Mouse (Mus musculus): Measurements from ENCODE around the gene Mrpl4. TPM values are rescaled to one million over a fixed set of nuclear protein-coding genes. Genes with fewer than 3 reads are reported as not detected.

Gene Mrpl4
- polyA plus RNA-seq, 1 experiment from 2014 or later = 155 TPM

GRCm38 (mm10) chr9:21017177-21017575, 14.6 kb downstream of the Mrpl4 start:
- no peak overlapping the region; the same call in 1 of the 2 replicates for H3K4me3 ChIP-seq (replicated peaks; ENCODE audit: low read depth, low read length)
- H3K27ac ChIP-seq = no peak overlapping the region
- WGBS = 30% methylated on average over 4 of the region's 4 CpGs
- peaks cover 12% of the 10 kb centered on the region for H3K27me3 ChIP-seq (ENCODE audit: insufficient read depth, low read length)
- no peaks in the 10 kb centered on the region for H3K36me3 ChIP-seq (ENCODE audit: insufficient read depth, low read length)
- H3K4me1 ChIP-seq (replicated peaks; ENCODE audit: insufficient read depth, low read length) = peaks cover 13% of the 10 kb centered on the region; the same call in 1 of the 2 replicates
- H3K9ac ChIP-seq (ENCODE audit: low read depth, low read length) = no peak overlapping the region
- peak overlapping the region; percentile 61 for H3K4me2 ChIP-seq (ENCODE audit: low read length)
- TF ChIP-seq CTCF (IDR thresholded peaks at IDR 0.05; ENCODE audit: low read depth) = no peak
- no peak for ATAC-seq (replicated peaks; ENCODE audit: low FRiP score, low read depth)
- H3K9me3 ChIP-seq (replicated peaks; ENCODE audit: low read length) = no peaks in the 10 kb centered on the region
- DNase-seq (ENCODE audit: low spot score) = no peak

GRCm38 (mm10) chr9:21018600-21018999, 16.1 kb downstream of the Mrpl4 start:
- Histone ChIP-seq H3K9me3 (replicated peaks; ENCODE audit: low read length) (no peaks in the 10 kb centered on the region), H3K27me3 (ENCODE audit: insufficient read depth, low read length) (peaks cover 12% of the 10 kb centered on the region), H3K4me1 (replicated peaks; ENCODE audit: insufficient read depth, low read length) (peaks cover 13% of the 10 kb centered on the region; the same call in 1 of the 2 replicates), H3K4me2 (ENCODE audit: low read length) (no peak overlapping the region), H3K4me3 (replicated peaks; ENCODE audit: low read depth, low read length) (no peak overlapping the region), H3K9ac (ENCODE audit: low read depth, low read length) (no peak overlapping the region), H3K36me3 (ENCODE audit: insufficient read depth, low read length) (no peaks in the 10 kb centered on the region), H3K27ac (no peak overlapping the region)
- ATAC-seq (replicated peaks; ENCODE audit: low FRiP score, low read depth) (no peak), DNase-seq (ENCODE audit: low spot score) (no peak)
- TF ChIP-seq CTCF (IDR thresholded peaks at IDR 0.05; ENCODE audit: low read depth) = no peak
- WGBS = 69% methylated on average over 2 of the region's 2 CpGs

GRCm38 (mm10) chr9:21021363-21021762, 18.8 kb downstream of the Mrpl4 start:
- H3K9me3 ChIP-seq (replicated peaks; ENCODE audit: low read length) = no peaks in the 10 kb centered on the region
- H3K4me2 ChIP-seq (ENCODE audit: low read length) = no peak overlapping the region
- H3K4me1 ChIP-seq (replicated peaks; ENCODE audit: insufficient read depth, low read length) = peaks cover 5% of the 10 kb centered on the region; the same call in 1 of the 2 replicates
- H3K27me3 ChIP-seq (ENCODE audit: insufficient read depth, low read length) = peaks cover 9% of the 10 kb centered on the region
- no peak overlapping the region for H3K27ac ChIP-seq
- H3K4me3 ChIP-seq (replicated peaks; ENCODE audit: low read depth, low read length) = no peak overlapping the region
- TF ChIP-seq CTCF (IDR thresholded peaks at IDR 0.05; ENCODE audit: low read depth) = no peak
- WGBS = 71% methylated on average over 3 of the region's 3 CpGs
- no peaks in the 10 kb centered on the region for H3K36me3 ChIP-seq (ENCODE audit: insufficient read depth, low read length)
- no peak for ATAC-seq (replicated peaks; ENCODE audit: low FRiP score, low read depth)
- H3K9ac ChIP-seq (ENCODE audit: low read depth, low read length) = no peak overlapping the region
- DNase-seq (ENCODE audit: low spot score) = no peak

- DNase-seq (ENCODE audit: low spot score) = no peak
- Histone ChIP-seq H3K9ac (ENCODE audit: low read depth, low read length) (no peak overlapping the region), H3K36me3 (ENCODE audit: insufficient read depth, low read length) (no peaks in the 10 kb centered on the region), H3K4me3 (replicated peaks; ENCODE audit: low read depth, low read length) (no peak overlapping the region), H3K27me3 (ENCODE audit: insufficient read depth, low read length) (peaks cover 3% of the 10 kb centered on the region), H3K4me2 (ENCODE audit: low read length) (no peak overlapping the region), H3K27ac (no peak overlapping the region), H3K4me1 (replicated peaks; ENCODE audit: insufficient read depth, low read length) (no peaks in the 10 kb centered on the region), H3K9me3 (replicated peaks; ENCODE audit: low read length) (no peaks in the 10 kb centered on the region)
- no peak for ATAC-seq (replicated peaks; ENCODE audit: low FRiP score, low read depth)
- TF ChIP-seq CTCF (IDR thresholded peaks at IDR 0.05; ENCODE audit: low read depth) = no peak
- 58% methylated on average over 6 of the region's 6 CpGs for WGBS
Observed at GRCm38 (mm10) chr9:21022288-21022687, 19.8 kb downstream of the Mrpl4 start.

GRCm38 (mm10) chr9:21022726-21023125, 20.2 kb downstream of the Mrpl4 start:
- H3K36me3 ChIP-seq (ENCODE audit: insufficient read depth, low read length) = no peaks in the 10 kb centered on the region
- no peak overlapping the region for H3K27ac ChIP-seq
- no peak overlapping the region for H3K4me3 ChIP-seq (replicated peaks; ENCODE audit: low read depth, low read length)
- no peak overlapping the region for H3K4me2 ChIP-seq (ENCODE audit: low read length)
- 85% methylated on average over 1 of the region's 1 CpGs for WGBS
- no peaks in the 10 kb centered on the region for H3K4me1 ChIP-seq (replicated peaks; ENCODE audit: insufficient read depth, low read length)
- ATAC-seq (replicated peaks; ENCODE audit: low FRiP score, low read depth) = no peak
- peak; percentile 32; the same call in 1 of the 2 replicates for TF ChIP-seq CTCF (IDR thresholded peaks at IDR 0.05; ENCODE audit: low read depth)
- no peak for DNase-seq (ENCODE audit: low spot score)
- H3K9ac ChIP-seq (ENCODE audit: low read depth, low read length) = no peak overlapping the region
- H3K27me3 ChIP-seq (ENCODE audit: insufficient read depth, low read length) = no peaks in the 10 kb centered on the region
- no peaks in the 10 kb centered on the region for H3K9me3 ChIP-seq (replicated peaks; ENCODE audit: low read length)

GRCm38 (mm10) chr9:21025258-21025810, 22.8 kb downstream of the Mrpl4 start:
- Histone ChIP-seq H3K27me3 (ENCODE audit: insufficient read depth, low read length) (no peaks in the 10 kb centered on the region), H3K4me2 (ENCODE audit: low read length) (no peak overlapping the region), H3K9me3 (replicated peaks; ENCODE audit: low read length) (no peaks in the 10 kb centered on the region), H3K4me1 (replicated peaks; ENCODE audit: insufficient read depth, low read length) (peaks cover 11% of the 10 kb centered on the region; the same call in 1 of the 2 replicates), H3K4me3 (replicated peaks; ENCODE audit: low read depth, low read length) (no peak overlapping the region), H3K9ac (ENCODE audit: low read depth, low read length) (no peak overlapping the region), H3K36me3 (ENCODE audit: insufficient read depth, low read length) (no peaks in the 10 kb centered on the region), H3K27ac (no peak overlapping the region)
- TF ChIP-seq CTCF (IDR thresholded peaks at IDR 0.05; ENCODE audit: low read depth) = no peak
- no peak for DNase-seq (ENCODE audit: low spot score)
- WGBS = 70% methylated on average over 19 of the region's 19 CpGs
- ATAC-seq (replicated peaks; ENCODE audit: low FRiP score, low read depth) = no peak

GRCm38 (mm10) chr9:21026849-21027248, 24.3 kb downstream of the Mrpl4 start:
- TF ChIP-seq CTCF (IDR thresholded peaks at IDR 0.05; ENCODE audit: low read depth) = no peak
- peaks cover 17% of the 10 kb centered on the region for H3K4me1 ChIP-seq (replicated peaks; ENCODE audit: insufficient read depth, low read length)
- WGBS = 84% methylated on average over 12 of the region's 12 CpGs
- ATAC-seq (replicated peaks; ENCODE audit: low FRiP score, low read depth) (no peak), DNase-seq (ENCODE audit: low spot score) (no peak)
- no peak overlapping the region for H3K4me3 ChIP-seq (replicated peaks; ENCODE audit: low read depth, low read length)
- H3K27me3 ChIP-seq (ENCODE audit: insufficient read depth, low read length) = peaks cover under 1% of the 10 kb centered on the region; the same call in 1 of the 2 replicates
- no peaks in the 10 kb centered on the region for H3K36me3 ChIP-seq (ENCODE audit: insufficient read depth, low read length)
- no peaks in the 10 kb centered on the region for H3K9me3 ChIP-seq (replicated peaks; ENCODE audit: low read length)
- H3K27ac ChIP-seq = no peak overlapping the region
- no peak overlapping the region for H3K4me2 ChIP-seq (ENCODE audit: low read length)
- H3K9ac ChIP-seq (ENCODE audit: low read depth, low read length) = no peak overlapping the region
